Mouse (Mus musculus) heart, postnatal 0 days (tissue): Measurements from ENCODE around the gene Map4k3.

Experiments
- CTCF ChIP-seq: IDR thresholded peaks from 2 replicates; pipeline ENCODE4 v1.5.1; 2016; ENCODE audit warnings: antibody characterized with exemption, control low read depth, low read depth
- EP300 ChIP-seq: IDR thresholded peaks from 2 replicates; pipeline ENCODE4 v1.6.1; 2016; ENCODE audit warnings: antibody characterized with exemption, low read depth

DNA sequence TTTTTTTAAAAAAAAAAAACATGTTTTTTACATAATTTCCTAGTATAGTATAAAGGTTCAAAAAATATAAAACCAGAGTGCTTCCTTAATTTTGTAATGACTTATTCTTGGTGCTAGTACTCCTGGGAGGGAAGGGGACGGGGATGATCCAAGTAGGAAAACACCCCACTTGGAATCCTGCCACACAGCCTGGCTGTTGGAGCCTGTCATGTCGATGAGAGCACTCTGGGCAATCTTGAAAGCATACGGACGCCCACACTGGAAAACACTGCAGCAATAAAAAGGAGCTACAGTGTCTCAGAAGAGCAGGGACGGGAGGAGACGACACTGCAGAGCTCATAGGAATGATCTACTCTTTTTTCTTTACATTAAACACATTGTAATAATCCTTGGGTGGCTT, 192.7 kb downstream of the Map4k3 start:
- TF ChIP-seq EP300 (no peak), CTCF (no peak)
